Mouse (Mus musculus): Measurements from ENCODE around the gene S100a6. TPM values are rescaled to one million over a fixed set of nuclear protein-coding genes. Genes with fewer than 3 reads are reported as not detected.

S100a6 gene
- total RNA-seq, 2 experiments from 2014 or later: 73.8 to 132 TPM

GRCm38 (mm10) chr3:90623435-90624071 lies 10.9 kb downstream of the S100a6 start:
- ATAC-seq (replicated peaks; ENCODE audit: low FRiP score, poor library complexity, severe bottlenecking): no peak

- ATAC-seq (replicated peaks; ENCODE audit: low FRiP score, poor library complexity, severe bottlenecking): no peak
Measured at GRCm38 (mm10) chr3:90625496-90625895, 12.8 kb downstream of the S100a6 start.

GRCm38 (mm10) chr3:90626266-90627021 lies 13.8 kb downstream of the S100a6 start:
- ATAC-seq (replicated peaks; ENCODE audit: low FRiP score, poor library complexity, severe bottlenecking): no peak

DNA sequence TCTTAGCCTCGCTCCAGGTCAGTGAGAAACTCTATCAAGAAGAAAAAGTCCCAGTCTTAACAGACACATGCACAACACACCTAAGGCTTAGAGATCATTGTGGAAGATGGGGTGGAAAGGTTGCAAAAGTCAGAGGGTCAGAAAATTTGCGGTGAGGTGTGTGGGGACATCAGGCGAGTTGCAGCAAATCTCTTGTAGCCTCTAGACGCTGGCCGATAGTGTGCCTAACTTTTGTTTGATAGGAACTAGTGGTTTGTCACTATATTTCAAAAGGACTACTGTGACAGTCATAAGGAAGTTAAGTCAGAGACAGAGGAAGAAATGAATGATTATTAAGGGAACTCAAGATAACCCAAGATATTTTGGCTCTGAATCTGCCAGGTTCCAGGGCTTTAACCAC lies 14.7 kb downstream of the S100a6 start:
- no peak for ATAC-seq (replicated peaks; ENCODE audit: low FRiP score, poor library complexity, severe bottlenecking)

DNA sequence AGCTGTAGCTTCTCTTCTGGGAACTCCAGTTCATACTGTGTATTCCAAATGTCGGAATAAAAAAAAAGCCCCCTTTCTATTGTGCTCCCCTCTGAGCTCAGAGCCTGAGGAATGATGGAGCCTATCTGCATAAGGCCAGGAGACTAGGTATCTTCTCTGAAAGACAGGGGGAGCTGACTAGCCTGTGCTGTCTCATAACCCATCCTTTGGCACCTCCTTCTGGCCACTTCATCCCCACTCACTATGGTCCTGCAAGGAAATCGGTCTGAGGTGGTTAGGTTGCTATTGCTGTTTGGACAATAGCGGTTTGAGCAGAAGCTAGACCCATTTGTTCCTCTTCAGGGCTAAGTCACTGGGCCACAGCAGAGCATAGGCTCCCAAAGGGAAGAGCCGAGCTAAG lies 15.1 kb downstream of the S100a6 start:
- no peak for ATAC-seq (replicated peaks; ENCODE audit: low FRiP score, poor library complexity, severe bottlenecking)

GRCm38 (mm10) chr3:90629298-90629697 lies 16.6 kb downstream of the S100a6 start:
- ATAC-seq (replicated peaks; ENCODE audit: low FRiP score, poor library complexity, severe bottlenecking): no peak

DNA sequence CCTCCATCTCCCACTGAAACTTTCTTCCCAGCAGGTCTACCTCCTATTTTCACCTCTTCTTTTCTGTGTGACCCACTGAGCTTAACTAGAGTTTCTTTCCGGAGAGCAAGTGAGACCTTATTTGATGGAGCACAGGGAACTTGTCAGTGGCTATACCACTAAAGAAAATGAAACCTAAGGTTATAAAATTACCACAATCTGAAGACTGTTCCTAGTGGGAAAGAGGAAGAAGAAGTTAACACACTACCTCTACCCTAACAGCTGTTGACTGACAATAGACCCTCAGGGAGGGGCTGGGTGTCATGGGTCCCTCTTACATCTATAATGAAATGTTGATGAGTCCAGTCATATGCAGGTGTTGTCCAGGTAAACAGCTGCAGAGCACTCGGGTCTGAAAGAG lies 19.3 kb downstream of the S100a6 start:
- no peak for ATAC-seq (replicated peaks; ENCODE audit: low FRiP score, poor library complexity, severe bottlenecking)

DNA sequence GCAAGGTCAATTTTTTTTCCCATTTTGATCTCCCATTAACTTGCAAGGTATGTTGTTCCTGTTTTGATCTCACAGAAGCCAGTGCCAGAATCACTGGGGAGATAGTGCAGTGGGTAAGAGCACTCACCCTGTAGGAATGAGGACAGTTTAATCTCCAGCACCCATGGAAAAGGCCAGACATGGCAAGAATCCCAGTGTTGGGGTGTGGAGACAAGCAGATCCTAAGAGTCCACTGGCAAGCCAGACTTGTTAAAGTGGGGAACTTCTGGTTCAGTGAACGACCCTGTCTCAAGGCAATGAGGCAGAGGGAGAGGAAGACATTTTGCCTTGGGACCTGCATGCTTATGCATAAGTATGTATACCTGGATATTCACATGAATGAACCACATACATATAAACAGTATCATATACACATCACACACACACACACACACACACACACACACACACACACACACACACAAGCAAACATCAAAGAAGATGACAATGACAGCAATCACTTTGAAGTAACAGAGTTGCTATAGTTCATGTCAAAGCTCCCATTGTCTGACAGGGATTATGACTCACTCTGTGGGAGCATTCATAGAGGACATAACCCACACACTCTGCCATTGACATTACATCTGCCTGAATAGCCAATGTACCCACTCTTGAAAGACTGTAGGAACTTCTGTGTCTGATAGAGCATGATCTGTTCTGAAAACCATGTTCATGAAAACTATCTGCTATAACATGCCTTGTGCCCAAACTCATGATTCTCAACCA lies 26.0 kb downstream of the S100a6 start:
- ATAC-seq (replicated peaks; ENCODE audit: low FRiP score, poor library complexity, severe bottlenecking): no peak; the same call in 1 of the 2 replicates

DNA sequence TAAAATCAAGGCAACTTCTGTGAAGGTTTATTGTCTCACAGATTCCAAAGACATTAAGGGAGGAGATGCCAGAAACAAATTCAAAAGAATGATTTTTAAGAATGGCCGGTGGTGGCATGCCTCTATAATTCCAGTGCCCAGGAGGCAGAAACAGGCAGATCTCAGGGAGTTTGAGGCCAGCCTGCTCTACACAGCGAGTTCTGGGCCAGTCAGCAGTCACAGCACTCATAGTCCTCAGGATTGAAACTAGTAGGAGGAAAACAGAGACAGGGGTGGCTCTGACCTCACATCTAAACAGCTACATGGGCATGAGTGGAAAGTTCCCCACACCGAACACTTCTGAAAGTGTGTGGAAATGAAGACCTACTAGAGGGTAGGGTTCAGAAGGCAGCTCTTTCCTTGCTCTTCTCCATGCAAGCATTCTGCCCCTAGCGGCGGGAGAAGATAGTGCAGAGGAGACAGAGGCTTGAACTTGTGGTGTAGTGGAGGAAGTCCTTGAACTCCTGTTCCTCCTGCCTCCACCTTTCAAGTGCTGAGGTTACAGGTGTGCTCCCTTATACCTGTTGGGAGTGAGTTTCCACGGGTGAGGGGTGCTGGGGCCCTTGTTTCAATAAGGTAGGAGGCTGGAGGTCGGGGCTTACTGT lies 27.0 kb downstream of the S100a6 start:
- ATAC-seq (replicated peaks; ENCODE audit: low FRiP score, poor library complexity, severe bottlenecking): peak; percentile 60

DNA sequence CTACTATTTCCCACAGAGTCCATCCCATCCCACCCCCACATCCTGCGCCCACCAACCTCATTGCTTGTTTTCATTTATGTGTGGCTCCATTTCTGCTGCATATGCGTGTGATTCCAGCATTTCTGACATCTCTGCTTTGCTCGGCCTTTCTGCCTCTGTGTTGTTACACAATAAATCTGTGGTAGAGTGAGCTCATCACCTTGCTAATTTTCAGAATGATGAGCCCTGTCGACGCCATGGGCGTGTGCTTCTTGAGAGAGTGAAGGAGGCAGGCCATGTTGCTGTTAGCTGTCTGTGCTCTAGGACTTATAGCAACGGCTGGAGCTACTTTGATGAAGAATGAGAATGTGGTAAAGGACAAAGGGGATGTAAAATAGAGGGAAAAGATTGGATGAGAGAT lies 28.3 kb downstream of the S100a6 start:
- no peak for ATAC-seq (replicated peaks; ENCODE audit: low FRiP score, poor library complexity, severe bottlenecking)

DNA sequence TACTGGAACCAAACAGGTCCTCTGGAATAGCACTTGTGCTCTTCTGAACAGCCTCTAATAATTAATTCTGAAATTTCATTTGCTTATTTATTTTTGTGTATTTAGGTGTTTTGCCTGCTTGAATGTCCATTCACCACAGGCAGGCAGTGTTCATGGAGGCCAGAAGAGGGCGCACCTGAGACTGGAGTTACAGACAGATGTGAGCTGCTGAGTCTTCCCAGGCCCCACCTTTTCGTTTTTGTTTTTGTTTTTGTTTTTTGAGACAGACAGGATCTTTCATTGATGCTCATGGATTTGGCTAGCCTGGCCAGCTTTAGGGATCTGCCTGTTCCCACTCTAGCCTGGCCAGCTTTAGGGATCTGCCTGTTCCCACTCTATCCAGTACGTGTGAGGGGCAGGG lies 31.5 kb downstream of the S100a6 start:
- ATAC-seq (replicated peaks; ENCODE audit: low FRiP score, poor library complexity, severe bottlenecking): no peak

GRCm38 (mm10) chr3:90647291-90647690 lies 34.6 kb downstream of the S100a6 start:
- ATAC-seq (replicated peaks; ENCODE audit: low FRiP score, poor library complexity, severe bottlenecking): no peak

GRCm38 (mm10) chr3:90648981-90649380 lies 36.3 kb downstream of the S100a6 start:
- ATAC-seq (replicated peaks; ENCODE audit: low FRiP score, poor library complexity, severe bottlenecking): no peak

DNA sequence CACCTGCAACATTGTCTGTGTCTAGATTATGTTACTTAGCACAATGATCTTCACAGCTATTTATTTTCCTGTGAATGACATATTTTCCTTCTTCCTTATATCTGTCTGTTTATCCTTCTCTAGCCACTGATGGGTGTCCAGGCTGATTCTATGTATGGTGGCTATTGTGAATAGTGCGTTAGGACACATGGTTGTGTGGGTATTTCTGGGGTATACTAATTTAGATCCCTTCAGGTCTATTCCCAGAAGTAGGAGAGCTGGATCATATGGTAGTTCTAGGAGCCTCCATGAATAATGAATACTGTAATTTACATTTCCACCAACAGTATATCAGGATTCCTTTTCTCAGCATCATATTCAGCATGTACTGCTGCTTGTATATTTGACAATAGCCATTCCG lies 37.1 kb downstream of the S100a6 start:
- ATAC-seq (replicated peaks; ENCODE audit: low FRiP score, poor library complexity, severe bottlenecking): no peak

- ATAC-seq (replicated peaks; ENCODE audit: low FRiP score, poor library complexity, severe bottlenecking): no peak
Measured at GRCm38 (mm10) chr3:90652878-90653508, 40.3 kb downstream of the S100a6 start.

GRCm38 (mm10) chr3:90653717-90654116 lies 41.0 kb downstream of the S100a6 start, which contains the start of gene S100a7a:
TSS of gene S100a7a (plus strand) at chr3:90654017.
- ATAC-seq (replicated peaks; ENCODE audit: low FRiP score, poor library complexity, severe bottlenecking): no peak

DNA sequence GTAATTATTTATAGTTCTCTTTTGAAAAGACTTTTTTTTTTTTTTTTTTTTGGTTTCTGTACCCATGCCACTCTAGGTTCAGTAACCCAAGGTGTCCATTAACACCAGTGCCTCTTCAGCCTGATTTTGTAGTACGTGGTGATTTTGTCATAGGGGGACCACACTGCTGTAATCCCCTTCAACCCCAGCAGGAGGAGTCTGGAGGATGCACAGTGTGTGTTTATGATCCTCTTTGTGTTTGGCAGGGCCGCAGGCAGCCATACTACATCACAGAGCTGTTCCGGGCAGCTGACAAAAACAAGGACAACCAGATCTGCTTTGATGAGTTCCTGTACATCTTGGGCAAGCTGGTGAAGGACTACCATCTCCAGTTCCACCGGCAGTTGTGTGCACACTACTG lies 44.7 kb downstream of the S100a6 start:
- ATAC-seq (replicated peaks; ENCODE audit: low FRiP score, poor library complexity, severe bottlenecking): no peak

GRCm38 (mm10) chr3:90659364-90660044 lies 46.8 kb downstream of the S100a6 start:
- ATAC-seq (replicated peaks; ENCODE audit: low FRiP score, poor library complexity, severe bottlenecking): no peak

DNA sequence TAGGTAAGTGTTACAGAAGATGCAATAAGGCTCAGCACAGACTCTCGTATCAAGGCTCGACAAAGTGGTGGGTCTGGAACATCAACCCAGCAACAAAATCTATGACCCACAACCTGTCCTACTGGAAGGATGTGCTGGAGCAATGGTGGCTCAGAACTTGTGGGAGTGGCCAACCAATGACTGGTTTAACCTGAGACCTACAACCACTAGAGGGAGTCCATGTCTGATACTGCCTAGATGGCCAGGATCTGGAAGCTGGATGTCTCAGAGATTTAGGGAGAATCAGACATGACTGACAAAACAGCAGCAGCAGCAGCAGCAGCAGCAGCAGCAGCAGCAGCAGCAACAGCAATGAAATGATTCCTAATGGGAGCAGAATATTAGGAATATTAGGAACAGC lies 51.5 kb downstream of the S100a6 start:
- no peak for ATAC-seq (replicated peaks; ENCODE audit: low FRiP score, poor library complexity, severe bottlenecking)

All from erythroid progenitor cell, adult 5-6 weeks (primary cell).